Mouse (Mus musculus): ENCODE measurements around the gene 2610044O15Rik8.
"Not testable (repeated sequence)": the region's sequence is repeated elsewhere in the genome, so short reads cannot be mapped to it uniquely, and the experiment has no call there.

The 2610044O15Rik8 gene

GRCm38 (mm10) chr8:129234027-129234733 is at the start of gene 2610044O15Rik8:
Gene 2610044O15Rik8 (minus strand): TSS chr8:129234406.
- in situ Hi-C loops (cut with MboI, MseI), result no loop called here

DNA sequence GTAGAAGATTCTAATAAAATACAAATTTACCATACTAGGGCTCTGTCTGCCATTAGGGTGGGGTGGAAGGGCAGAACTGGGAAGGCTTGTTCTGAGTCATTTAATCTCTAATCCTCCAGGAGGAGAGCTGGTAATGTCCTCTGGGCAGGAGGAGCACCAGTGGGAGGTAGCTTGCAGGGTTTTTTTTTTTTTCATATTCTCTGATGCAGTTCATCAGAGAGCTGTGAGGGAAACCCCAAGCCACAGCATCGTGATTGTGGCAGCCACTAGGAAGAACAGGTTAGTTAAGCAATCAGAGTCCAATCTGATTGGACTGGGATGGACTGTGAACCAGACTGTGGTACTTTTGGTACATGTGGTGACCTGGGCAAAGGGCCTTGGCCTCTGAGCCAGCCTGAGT is 31.7 kb upstream of the 2610044O15Rik8 start:
- in situ Hi-C loops (cut with MboI, MseI), result no loop called here

- in situ Hi-C loops (cut with MboI, MseI), result no loop called here
Observed at GRCm38 (mm10) chr8:129264296-129264695, 30.1 kb upstream of the 2610044O15Rik8 start.

DNA sequence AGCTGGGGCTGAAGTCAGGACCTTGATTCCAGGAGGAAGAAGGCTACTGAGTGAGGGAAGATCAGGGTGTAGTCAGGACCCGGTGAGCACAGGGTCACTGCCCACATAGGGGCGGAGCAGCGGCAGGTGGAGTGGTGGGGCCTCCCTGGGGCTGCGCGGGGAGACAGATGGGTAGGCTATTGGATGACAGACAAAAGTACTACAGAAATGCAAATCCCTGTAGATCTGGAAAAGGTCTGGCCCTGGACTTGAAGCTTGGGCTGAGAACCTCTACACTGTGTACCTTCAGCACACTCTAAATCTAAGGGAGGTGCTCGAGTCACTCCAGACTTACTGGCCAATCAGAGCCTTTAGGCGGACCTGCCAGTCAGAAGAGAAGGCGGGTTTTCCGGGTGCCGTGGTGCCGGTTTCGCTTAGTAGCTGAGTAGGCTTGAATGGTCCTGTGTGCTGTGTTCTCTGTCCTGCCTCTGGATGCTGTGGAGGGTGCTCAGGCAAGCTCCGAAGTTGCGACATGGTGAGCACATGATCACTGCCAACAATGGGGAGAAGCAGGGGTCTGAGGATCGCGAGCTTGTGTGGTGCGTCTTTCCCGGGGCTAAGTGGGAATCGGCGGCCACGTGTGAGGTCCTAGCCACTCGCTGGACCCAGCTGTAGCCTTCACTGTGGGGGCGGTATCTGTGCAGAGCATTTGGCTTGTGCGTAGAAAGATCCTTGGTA is 29.2 kb upstream of the 2610044O15Rik8 start:
- in situ Hi-C loops (cut with MboI, MseI), result not testable (repeated sequence)

GRCm38 (mm10) chr8:129233664-129234026 is 561 bp downstream of the 2610044O15Rik8 start:
- in situ Hi-C loops (cut with MboI, MseI), result no loop called here

Measured in regulatory T cell (primary cell).